13 mouse cellular contexts compared by ENCODE assay signal in the genomic region with DNA sequence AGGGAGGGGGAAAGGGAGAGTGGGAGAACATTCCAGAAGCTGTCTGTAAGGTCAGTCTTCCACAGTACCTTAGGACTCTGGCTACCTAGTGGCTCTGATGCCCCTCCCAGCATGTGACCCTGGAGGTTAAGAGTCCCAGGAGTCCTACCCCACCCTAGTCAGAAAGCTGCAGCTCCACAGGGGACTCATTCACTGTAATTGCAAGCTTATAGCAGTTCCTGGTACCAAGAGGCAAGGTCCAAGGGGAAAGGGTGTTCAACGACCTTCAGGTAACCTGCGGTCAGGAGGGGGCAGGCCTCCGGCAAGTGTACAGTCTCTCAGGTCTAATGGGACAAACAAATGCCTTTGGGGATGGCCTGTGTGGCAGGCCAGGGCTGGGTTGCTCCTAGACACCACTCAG. TPM values are rescaled to one million over a fixed set of nuclear protein-coding genes. Genes with fewer than 3 reads are reported as not detected.
DNase-seq lines count a peak whose midpoint lies in the region; ATAC-seq and TF ChIP-seq lines count a peak whose summit lies in the region.
"Had no signal": no experiment of that assay in that cellular context is flagged by ENCODE, and none has a peak within 500 bp of the region (broad histone marks: within the 10 kb centered on the region; RNA-seq: fewer than 3 reads in every experiment).

No protein-coding gene starts in this region.

- 57% methylated on average over 3 of the region's 3 CpGs for WGBS in kidney, embryonic 16.5 days
- WGBS in hindbrain, postnatal 0 days, result 31% methylated on average over 3 of the region's 3 CpGs
- 32% methylated on average over 3 of the region's 3 CpGs for WGBS in neural tube, embryonic 15.5 days
- 85% methylated on average over 3 of the region's 3 CpGs for WGBS in thymus, adult 2 months

- TF ChIP-seq CTCF in hindbrain, postnatal 0 days (IDR thresholded peaks at IDR 0.05; ENCODE audit: low read depth), result no peak
- no peak for TF ChIP-seq CTCF in thymus, adult 2 months (IDR thresholded peaks at IDR 0.05; ENCODE audit: borderline replicate concordance, control insufficient read depth, extremely low read depth, insufficient read depth, low read length, poor library complexity)

- H3K27ac ChIP-seq in kidney, embryonic 16.5 days (ENCODE audit: low read length), result no peak overlapping the region
- H3K27ac ChIP-seq in hindbrain, postnatal 0 days, result peak overlapping the region; percentile 60; the same call in 1 of the 2 replicates
- peak overlapping the region; percentile 34; the same call in 1 of the 2 replicates for H3K27ac ChIP-seq in neural tube, embryonic 15.5 days (replicated peaks)
- no peak overlapping the region for H3K27ac ChIP-seq in thymus, adult 2 months (ENCODE audit: control insufficient read depth, insufficient read depth, low read length)

- H3K4me3 ChIP-seq in kidney, embryonic 16.5 days (ENCODE audit: low read length), result no peak overlapping the region
- no peak overlapping the region for H3K4me3 ChIP-seq in hindbrain, postnatal 0 days (ENCODE audit: low read length)
- no peak overlapping the region for H3K4me3 ChIP-seq in neural tube, embryonic 15.5 days (replicated peaks)
- no peak overlapping the region for H3K4me3 ChIP-seq in thymus, adult 2 months (ENCODE audit: control insufficient read depth, insufficient read depth, low read length)
- H3K4me3 ChIP-seq: erythroblast, embryonic 14.5 days had no signal

- H3K4me1 ChIP-seq in kidney, embryonic 16.5 days (ENCODE audit: insufficient read depth, low read length), result peaks cover 9% of the 10 kb centered on the region
- 0 out of 2 replicates have a peak, but pooled peaks cover 6% of the 10 kb centered on the region for H3K4me1 ChIP-seq in hindbrain, postnatal 0 days (ENCODE audit: insufficient read depth, low read length)
- H3K4me1 ChIP-seq in neural tube, embryonic 15.5 days, result peaks cover 16% of the 10 kb centered on the region
- H3K4me1 ChIP-seq in thymus, adult 2 months (replicated peaks; ENCODE audit: control insufficient read depth, insufficient read depth, low read length), result no peaks in the 10 kb centered on the region

- H3K27me3 ChIP-seq in kidney, embryonic 16.5 days (ENCODE audit: insufficient read depth, low read length), result no peaks in the 10 kb centered on the region
- H3K27me3 ChIP-seq in hindbrain, postnatal 0 days (ENCODE audit: insufficient read depth, low read length), result no peaks in the 10 kb centered on the region
- no peaks in the 10 kb centered on the region for H3K27me3 ChIP-seq in neural tube, embryonic 15.5 days (replicated peaks)
- no peaks in the 10 kb centered on the region for H3K27me3 ChIP-seq in thymus, adult 2 months (ENCODE audit: control insufficient read depth, insufficient read depth, low read length)

- H3K4me2 ChIP-seq in kidney, embryonic 16.5 days (replicated peaks; ENCODE audit: low read depth, low read length), result no peak overlapping the region
- no peak overlapping the region for H3K4me2 ChIP-seq in hindbrain, postnatal 0 days (ENCODE audit: low read depth, low read length)
- H3K4me2 ChIP-seq in neural tube, embryonic 15.5 days, result no peak overlapping the region

- no peak for TF ChIP-seq POLR2A in thymus, adult 2 months (IDR thresholded peaks at IDR 0.05; ENCODE audit: control insufficient read depth, extremely low read depth, insufficient read depth, low read length, poor library complexity)

- no peak overlapping the region for H3K9ac ChIP-seq in kidney, embryonic 16.5 days (replicated peaks; ENCODE audit: low read length)
- no peak overlapping the region for H3K9ac ChIP-seq in hindbrain, postnatal 0 days (replicated peaks; ENCODE audit: low read length)
- H3K9ac ChIP-seq in neural tube, embryonic 15.5 days (replicated peaks), result no peak overlapping the region

- no peak for DNase-seq in kidney, postnatal 4 days
- peak; percentile 98 for DNase-seq in ZHBTc4 (ENCODE audit: low read depth, low spot score)
- DNase-seq in hindbrain, postnatal 0 days (ENCODE audit: low spot score), result no peak
- DNase-seq in thymus, adult 2 months, result no peak
- DNase-seq in urinary bladder, adult 18-20 months (ENCODE audit: low spot score in 2 of 2), result no peak
- no peak for DNase-seq in right cerebral cortex, postnatal 25 days
- DNase-seq: cerebellum, postnatal 14 days; gastrocnemius, postnatal 10 days; left cerebral cortex, postnatal 4 days had no signal

- no peaks in the 10 kb centered on the region for H3K36me3 ChIP-seq in kidney, embryonic 16.5 days (ENCODE audit: insufficient read depth, low read length)
- no peaks in the 10 kb centered on the region for H3K36me3 ChIP-seq in hindbrain, postnatal 0 days (ENCODE audit: insufficient read depth, low read length)
- H3K36me3 ChIP-seq in neural tube, embryonic 15.5 days, result no peaks in the 10 kb centered on the region
- H3K36me3 ChIP-seq in thymus, adult 2 months (ENCODE audit: control insufficient read depth, insufficient read depth, low read length), result no peaks in the 10 kb centered on the region

- H3K9me3 ChIP-seq in kidney, embryonic 16.5 days (ENCODE audit: low read length), result no peaks in the 10 kb centered on the region
- no peaks in the 10 kb centered on the region for H3K9me3 ChIP-seq in hindbrain, postnatal 0 days (ENCODE audit: low read length)
- no peaks in the 10 kb centered on the region for H3K9me3 ChIP-seq in neural tube, embryonic 15.5 days (replicated peaks)

- ATAC-seq in kidney, embryonic 16.5 days (ENCODE audit: low FRiP score, low TSS enrichment), result 0 out of 2 replicates have a peak, but pooled peaks have one; percentile 3
- peak; percentile 21; the same call in 1 of the 2 replicates for ATAC-seq in hindbrain, postnatal 0 days
- ATAC-seq in neural tube, embryonic 15.5 days (ENCODE audit: low FRiP score), result no peak
- ATAC-seq: CD4-positive, CD25-positive, alpha-beta regulatory T cell, adult 4 months had no signal

RNA-seq across cellular contexts. Expression of a gene that starts 12.4 kb away (rescaled TPM):
- 73.5 and 78.0 TPM in 2 replicates for polyA plus RNA-seq in kidney, embryonic 16.5 days (2015; fragmentation: Nextera tagmentation; extraction: Ambion mirVana)
- 12.5 and 13.3 TPM in 2 replicates for total RNA-seq in hindbrain, postnatal 0 days (2014; rRNA removed)
- 20.9 TPM in 2 replicates for polyA plus RNA-seq in hindbrain, postnatal 0 days (2015; fragmentation: Nextera tagmentation; extraction: Ambion mirVana)
- 20.3 and 33.1 TPM in 2 replicates for polyA plus RNA-seq in neural tube, embryonic 15.5 days (2015; fragmentation: Nextera tagmentation; extraction: Ambion mirVana)
- 29.2 and 33.7 TPM in 2 replicates for polyA plus RNA-seq in thymus, adult 2 months (2012; rRNA removed)

RNA-seq across cellular contexts. Expression of a gene that starts 35.9 kb away (rescaled TPM):
- polyA plus RNA-seq in kidney, embryonic 16.5 days (2015; fragmentation: Nextera tagmentation; extraction: Ambion mirVana), result 81.5 and 82.9 TPM in 2 replicates
- 69.5 and 93.3 TPM in 2 replicates for total RNA-seq in hindbrain, postnatal 0 days (2014; rRNA removed)
- polyA plus RNA-seq in hindbrain, postnatal 0 days (2015; fragmentation: Nextera tagmentation; extraction: Ambion mirVana), result 71.2 and 79.2 TPM in 2 replicates
- polyA plus RNA-seq in neural tube, embryonic 15.5 days (2015; fragmentation: Nextera tagmentation; extraction: Ambion mirVana), result 66.7 and 75.1 TPM in 2 replicates
- polyA plus RNA-seq in thymus, adult 2 months (2012; rRNA removed), result 169 and 181 TPM in 2 replicates

RNA-seq across cellular contexts. Expression of a gene that starts 37.4 kb away (rescaled TPM):
- polyA plus RNA-seq in kidney, embryonic 16.5 days (2015; fragmentation: Nextera tagmentation; extraction: Ambion mirVana), result 22.5 and 26.7 TPM in 2 replicates
- total RNA-seq in hindbrain, postnatal 0 days (2014; rRNA removed), result 110 and 129 TPM in 2 replicates
- 13.8 and 14.9 TPM in 2 replicates for polyA plus RNA-seq in hindbrain, postnatal 0 days (2015; fragmentation: Nextera tagmentation; extraction: Ambion mirVana)
- polyA plus RNA-seq in neural tube, embryonic 15.5 days (2015; fragmentation: Nextera tagmentation; extraction: Ambion mirVana), result 12.3 and 14.1 TPM in 2 replicates
- polyA plus RNA-seq in thymus, adult 2 months (2012; rRNA removed), result 155 and 182 TPM in 2 replicates

RNA-seq across cellular contexts. Expression of a gene that starts 51.0 kb away (rescaled TPM):
- 7.9 and 8.1 TPM in 2 replicates for polyA plus RNA-seq in kidney, embryonic 16.5 days (2015; fragmentation: Nextera tagmentation; extraction: Ambion mirVana)
- 1.7 and 7.8 TPM in 2 replicates for total RNA-seq in hindbrain, postnatal 0 days (2014; rRNA removed)
- 2.0 and 2.3 TPM in 2 replicates for polyA plus RNA-seq in hindbrain, postnatal 0 days (2015; fragmentation: Nextera tagmentation; extraction: Ambion mirVana)
- polyA plus RNA-seq in neural tube, embryonic 15.5 days (2015; fragmentation: Nextera tagmentation; extraction: Ambion mirVana), result 3.1 and 6.1 TPM in 2 replicates
- 7.1 and 7.5 TPM in 2 replicates for polyA plus RNA-seq in thymus, adult 2 months (2012; rRNA removed)

Comparison
In these comparisons a context has a peak if more than half of its experiments do, and no peak if none do; other contexts are left out.
1. H3K27ac ChIP-seq: peak in hindbrain, postnatal 0 days (single experiment) and neural tube, embryonic 15.5 days (single experiment); none in kidney, embryonic 16.5 days (single experiment) and thymus, adult 2 months (single experiment).